Mouse (Mus musculus): ENCODE measurements around the gene Fbxl17. TPM values are rescaled to one million over a fixed set of nuclear protein-coding genes. Genes with fewer than 3 reads are reported as not detected.

Fbxl17 gene
- polyA plus RNA-seq, 1 experiment from 2014 or later, result 9.0 TPM

GRCm38 (mm10) chr17:63073342-63073741 is 426.5 kb downstream of the Fbxl17 start:
- ATAC-seq (ENCODE audit: insufficient read depth) (no peak), DNase-seq (no peak)
- Histone ChIP-seq H3K9ac (no peak overlapping the region), H3K4me1 (ENCODE audit: insufficient read depth) (peaks cover 3% of the 10 kb centered on the region; the same call in 1 of the 2 replicates), H3K4me2 (no peak overlapping the region), H3K4me3 (ENCODE audit: low read depth, low read length) (no peak overlapping the region), H3K27ac (ENCODE audit: low read depth) (no peak overlapping the region), H3K27me3 (ENCODE audit: insufficient read depth, low read length) (no peaks in the 10 kb centered on the region), H3K36me3 (ENCODE audit: insufficient read depth) (no peaks in the 10 kb centered on the region), H3K9me3 (ENCODE audit: low read depth, low read length) (no peaks in the 10 kb centered on the region)
- WGBS, result 77% methylated on average over 6 of the region's 6 CpGs
- TF ChIP-seq CTCF (IDR thresholded peaks at IDR 0.05; ENCODE audit: low read depth), result no peak

GRCm38 (mm10) chr17:63071134-63071923 is 428.5 kb downstream of the Fbxl17 start:
- Histone ChIP-seq H3K36me3 (ENCODE audit: insufficient read depth) (no peaks in the 10 kb centered on the region), H3K4me2 (no peak overlapping the region), H3K27ac (ENCODE audit: low read depth) (no peak overlapping the region), H3K27me3 (ENCODE audit: insufficient read depth, low read length) (no peaks in the 10 kb centered on the region), H3K9ac (no peak overlapping the region), H3K4me1 (ENCODE audit: insufficient read depth) (peaks cover 3% of the 10 kb centered on the region; the same call in 1 of the 2 replicates), H3K9me3 (ENCODE audit: low read depth, low read length) (no peaks in the 10 kb centered on the region), H3K4me3 (ENCODE audit: low read depth, low read length) (no peak overlapping the region)
- no peak for TF ChIP-seq CTCF (IDR thresholded peaks at IDR 0.05; ENCODE audit: low read depth)
- DNase-seq (no peak), ATAC-seq (ENCODE audit: insufficient read depth) (no peak)
- WGBS, result 81% methylated on average over 15 of the region's 15 CpGs

GRCm38 (mm10) chr17:63070161-63070761 is 429.6 kb downstream of the Fbxl17 start:
- Histone ChIP-seq H3K4me1 (ENCODE audit: insufficient read depth) (no peaks in the 10 kb centered on the region), H3K9me3 (ENCODE audit: low read depth, low read length) (no peaks in the 10 kb centered on the region), H3K4me2 (no peak overlapping the region), H3K36me3 (ENCODE audit: insufficient read depth) (no peaks in the 10 kb centered on the region), H3K27ac (ENCODE audit: low read depth) (no peak overlapping the region), H3K27me3 (ENCODE audit: insufficient read depth, low read length) (no peaks in the 10 kb centered on the region), H3K9ac (no peak overlapping the region), H3K4me3 (ENCODE audit: low read depth, low read length) (no peak overlapping the region)
- ATAC-seq (ENCODE audit: insufficient read depth), result no peak
- WGBS, result 64% methylated on average over 5 of the region's 5 CpGs
- no peak for TF ChIP-seq CTCF (IDR thresholded peaks at IDR 0.05; ENCODE audit: low read depth)
- no peak for DNase-seq

- H3K27ac ChIP-seq (ENCODE audit: low read depth), result no peak overlapping the region
- H3K27me3 ChIP-seq (ENCODE audit: insufficient read depth, low read length), result no peaks in the 10 kb centered on the region
- ATAC-seq (ENCODE audit: insufficient read depth) (no peak), DNase-seq (no peak)
- 64% methylated on average over 5 of the region's 5 CpGs for WGBS
- no peaks in the 10 kb centered on the region for H3K9me3 ChIP-seq (ENCODE audit: low read depth, low read length)
- no peaks in the 10 kb centered on the region for H3K4me1 ChIP-seq (ENCODE audit: insufficient read depth)
- H3K4me2 ChIP-seq, result no peak overlapping the region
- no peak for TF ChIP-seq CTCF (IDR thresholded peaks at IDR 0.05; ENCODE audit: low read depth)
- no peaks in the 10 kb centered on the region for H3K36me3 ChIP-seq (ENCODE audit: insufficient read depth)
- no peak overlapping the region for H3K4me3 ChIP-seq (ENCODE audit: low read depth, low read length)
- H3K9ac ChIP-seq, result no peak overlapping the region
These were observed 437.0 kb downstream of the Fbxl17 start for GRCm38 (mm10) chr17:63062785-63063184.

DNA sequence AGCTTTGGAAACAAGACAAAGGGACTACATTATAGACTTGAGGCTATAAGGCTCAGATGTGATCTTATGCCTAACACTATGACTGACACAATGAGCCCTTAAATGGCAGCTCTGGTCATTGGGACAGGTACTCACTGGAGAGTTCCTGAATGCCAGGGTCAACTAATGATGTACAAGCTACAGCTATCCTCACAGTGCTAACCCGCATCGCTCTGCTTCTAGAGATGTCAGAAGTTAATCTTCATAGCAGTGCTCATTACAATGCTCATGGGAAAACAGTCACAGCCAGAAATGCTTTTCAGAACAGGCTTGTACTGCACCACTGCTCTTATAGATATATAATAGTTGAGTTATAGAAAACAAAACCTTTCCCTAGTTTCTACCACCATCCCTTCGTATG is 438.0 kb downstream of the Fbxl17 start:
- Histone ChIP-seq H3K4me2 (no peak overlapping the region), H3K4me1 (ENCODE audit: insufficient read depth) (no peaks in the 10 kb centered on the region), H3K27me3 (ENCODE audit: insufficient read depth, low read length) (no peaks in the 10 kb centered on the region), H3K4me3 (ENCODE audit: low read depth, low read length) (no peak overlapping the region), H3K9me3 (ENCODE audit: low read depth, low read length) (no peaks in the 10 kb centered on the region), H3K36me3 (ENCODE audit: insufficient read depth) (no peaks in the 10 kb centered on the region), H3K9ac (no peak overlapping the region), H3K27ac (ENCODE audit: low read depth) (no peak overlapping the region)
- DNase-seq (no peak), ATAC-seq (ENCODE audit: insufficient read depth) (no peak)
- WGBS, result 93% methylated on average over 3 of the region's 3 CpGs
- TF ChIP-seq CTCF (IDR thresholded peaks at IDR 0.05; ENCODE audit: low read depth), result no peak

DNA sequence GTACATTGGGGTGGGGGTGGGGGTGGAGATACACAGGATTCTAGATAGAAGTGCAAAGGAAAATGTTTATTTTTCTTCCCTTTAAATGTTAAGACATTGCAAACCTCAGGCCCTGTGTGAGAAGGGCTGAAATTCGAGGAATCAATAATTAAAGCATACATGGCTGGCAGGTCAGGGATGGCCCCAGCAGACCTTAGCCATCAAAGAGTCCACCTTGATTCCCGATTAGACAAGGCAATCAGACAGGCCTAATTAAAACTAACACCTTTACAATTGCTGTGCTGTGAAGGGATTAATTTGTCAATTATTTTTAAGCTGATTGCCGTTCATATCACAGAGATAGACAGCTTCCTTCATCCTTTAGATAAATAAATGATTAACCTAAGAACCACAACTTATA is 439.0 kb downstream of the Fbxl17 start:
- no peak overlapping the region for H3K27ac ChIP-seq (ENCODE audit: low read depth)
- H3K4me2 ChIP-seq, result no peak overlapping the region
- H3K9ac ChIP-seq, result no peak overlapping the region
- H3K4me3 ChIP-seq (ENCODE audit: low read depth, low read length), result no peak overlapping the region
- H3K27me3 ChIP-seq (ENCODE audit: insufficient read depth, low read length), result no peaks in the 10 kb centered on the region
- TF ChIP-seq CTCF (IDR thresholded peaks at IDR 0.05; ENCODE audit: low read depth), result no peak
- 28% methylated on average over 3 of the region's 3 CpGs for WGBS
- ATAC-seq (ENCODE audit: insufficient read depth), result no peak
- no peaks in the 10 kb centered on the region for H3K4me1 ChIP-seq (ENCODE audit: insufficient read depth)
- DNase-seq, result no peak
- no peaks in the 10 kb centered on the region for H3K9me3 ChIP-seq (ENCODE audit: low read depth, low read length)
- no peaks in the 10 kb centered on the region for H3K36me3 ChIP-seq (ENCODE audit: insufficient read depth)

DNA sequence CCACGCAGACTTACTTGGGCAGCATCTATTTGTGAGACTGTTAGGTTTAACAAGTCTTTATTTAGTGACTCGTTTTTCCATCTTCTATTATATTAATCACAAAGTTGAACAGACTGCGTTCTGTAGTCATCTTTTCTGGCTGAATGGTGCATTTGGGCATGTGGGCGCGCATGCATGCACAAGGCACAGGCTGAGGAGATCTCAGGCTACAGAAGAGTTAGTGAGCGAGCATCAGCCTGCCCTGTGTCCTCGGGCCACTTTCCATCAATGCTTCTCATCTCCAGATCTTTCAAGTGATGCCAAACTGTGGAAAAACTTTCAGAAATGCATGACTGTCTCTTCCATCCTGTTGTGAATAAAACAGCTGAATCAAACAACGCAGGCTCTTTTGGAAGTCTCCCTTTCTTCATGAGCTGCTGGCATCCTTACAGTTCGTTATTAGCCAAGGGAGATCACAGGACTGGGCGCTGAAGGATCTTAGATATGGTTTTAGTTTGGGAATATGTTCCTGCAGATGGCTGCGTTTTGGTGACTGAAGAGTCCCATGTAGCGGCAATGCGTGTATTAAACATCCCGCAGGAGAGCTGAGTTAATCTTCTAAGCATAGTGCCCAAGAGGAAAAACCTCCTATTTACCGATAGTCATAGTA is 442.0 kb downstream of the Fbxl17 start:
- TF ChIP-seq CTCF (IDR thresholded peaks at IDR 0.05; ENCODE audit: low read depth), result no peak
- no peak for ATAC-seq (ENCODE audit: insufficient read depth)
- H3K9me3 ChIP-seq (ENCODE audit: low read depth, low read length), result no peaks in the 10 kb centered on the region
- WGBS, result 87% methylated on average over 15 of the region's 15 CpGs
- DNase-seq, result no peak
- H3K36me3 ChIP-seq (ENCODE audit: insufficient read depth), result no peaks in the 10 kb centered on the region
- H3K27ac ChIP-seq (ENCODE audit: low read depth), result no peak overlapping the region
- H3K4me3 ChIP-seq (ENCODE audit: low read depth, low read length), result no peak overlapping the region
- no peak overlapping the region for H3K9ac ChIP-seq
- no peaks in the 10 kb centered on the region for H3K4me1 ChIP-seq (ENCODE audit: insufficient read depth)
- no peak overlapping the region for H3K4me2 ChIP-seq
- H3K27me3 ChIP-seq (ENCODE audit: insufficient read depth, low read length), result no peaks in the 10 kb centered on the region

Data from lung, embryonic 14.5 days (tissue).